Mouse (Mus musculus): ENCODE measurements around the gene Wsb1. TPM values are rescaled to one million over a fixed set of nuclear protein-coding genes. Genes with fewer than 3 reads are reported as not detected.

Gene Wsb1
- total and polyA plus RNA-seq, 3 experiments, result 66.7 to 345 (median 158) TPM

DNA sequence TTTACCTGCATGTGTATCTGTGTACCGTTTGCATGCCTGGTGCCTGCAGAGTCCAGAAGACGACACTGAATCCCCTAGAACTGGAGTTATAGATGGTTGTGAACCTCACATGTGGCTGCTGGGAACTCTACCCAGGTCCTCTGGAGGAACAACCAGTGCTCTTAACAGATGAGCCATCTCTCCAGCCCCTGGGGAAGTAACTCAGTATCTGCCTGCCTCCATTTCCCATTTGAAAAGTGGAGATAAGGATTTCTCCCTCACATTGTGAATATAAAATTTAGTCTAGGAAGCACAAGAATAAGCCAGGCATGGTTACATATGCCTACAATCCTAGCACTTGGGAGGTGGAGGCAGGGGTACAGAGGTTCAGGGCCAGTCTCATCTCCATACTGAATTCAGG lies 64.2 kb downstream of the Wsb1 start:
- H3K4me3 ChIP-seq (ENCODE audit: low read depth, low read length), result no peak overlapping the region
- no peak for DNase-seq (ENCODE audit: low spot score)
- no peak for TF ChIP-seq GATA2 (IDR thresholded peaks at IDR 0.05; ENCODE audit: borderline replicate concordance, low read depth, low read length)
- TF ChIP-seq POLR2AphosphoS5 (IDR thresholded peaks at IDR 0.05; ENCODE audit: insufficient replicate concordance, low read depth, low read length), result no peak
- no peak for TF ChIP-seq GATA1 (IDR thresholded peaks at IDR 0.05; ENCODE audit: borderline replicate concordance, low read length)
- no peak for TF ChIP-seq TAL1 (conservative IDR thresholded peaks at IDR 0.05; ENCODE audit: low read depth, low read length)
- no peak for TF ChIP-seq CTCF (IDR thresholded peaks at IDR 0.05; ENCODE audit: low read depth, low read length)

More for the DNA sequence above, 64.2 kb downstream of the Wsb1 start:
- Histone ChIP-seq H3K36me3 (replicated peaks) (no peaks in the 10 kb centered on the region), H3K9me3 (replicated peaks) (no peaks in the 10 kb centered on the region), H3K27me3 (ENCODE audit: insufficient read depth, low read length) (peaks cover 15% of the 10 kb centered on the region), H3K4me1 (ENCODE audit: insufficient read depth, low read depth, low read length) (no peaks in the 10 kb centered on the region)
- no peak for ATAC-seq (ENCODE audit: extremely low read depth, insufficient number of reproducible peaks, low FRiP score, poor library complexity, severe bottlenecking)

Other genes with a start within 250 kb of the Wsb1 start
- gene Ksr1, start 108.3 kb downstream of the Wsb1 start, total RNA-seq (2014; fragmentation: Nextera tagmentation), result 2.9 and 3.8 TPM in 2 replicates
- gene Ksr1, start 108.3 kb downstream of the Wsb1 start, total RNA-seq (2017), result 3.0 and 3.3 TPM in 2 replicates
- gene Ksr1, start 108.3 kb downstream of the Wsb1 start, polyA plus RNA-seq (2012), result 9.0 and 11.8 TPM in 2 replicates
- not detected in 2 replicates for gene Gm9964, start 42.2 kb upstream of the Wsb1 start, total RNA-seq (2014; fragmentation: Nextera tagmentation)
- 0.16 TPM in 1 of 2 replicates, not detected in the other for gene Gm9964, start 42.2 kb upstream of the Wsb1 start, total RNA-seq (2017)
- not detected in 2 replicates for gene Gm9964, start 42.2 kb upstream of the Wsb1 start, polyA plus RNA-seq (2012)
- 78.0 and 84.6 TPM in 2 replicates for gene Nf1, start 85.0 kb upstream of the Wsb1 start, total RNA-seq (2014; fragmentation: Nextera tagmentation)
- 25.7 and 27.0 TPM in 2 replicates for gene Nf1, start 85.0 kb upstream of the Wsb1 start, total RNA-seq (2017)
- gene Nf1, start 85.0 kb upstream of the Wsb1 start, polyA plus RNA-seq (2012), result 7.1 and 7.8 TPM in 2 replicates
- not detected in 2 replicates for gene Omg, start 249.4 kb upstream of the Wsb1 start, total RNA-seq (2014; fragmentation: Nextera tagmentation)
- gene Omg, start 249.4 kb upstream of the Wsb1 start, total RNA-seq (2017), result 0.38 TPM in 1 of 2 replicates, not detected in the other
- gene Omg, start 249.4 kb upstream of the Wsb1 start, polyA plus RNA-seq (2012), result not detected in 2 replicates